Mouse (Mus musculus) embryonic facial prominence, embryonic 10.5 days (tissue): ENCODE measurements around the gene Pecam1. TPM values are rescaled to one million over a fixed set of nuclear protein-coding genes. Genes with fewer than 3 reads are reported as not detected.
"Not testable (repeated sequence)": the region's sequence is repeated elsewhere in the genome, so short reads cannot be mapped to it uniquely, and the experiment has no call there.

Experiments used
- DNase-seq: peaks from one replicate; pipeline ENCODE4 v3.0.0-alpha.2; 2017; ENCODE audit warnings: low spot score
- H3K27ac ChIP-seq: fragments of 300-500 bp; sonication (generic); replicated peaks from 2 replicates; pipeline ENCODE4 v1.5.1; 2016; ENCODE audit warnings: mild to moderate bottlenecking
- H3K27me3 ChIP-seq: fragments of 300-500 bp; sonication (generic); replicated peaks from 2 replicates; pipeline ENCODE4 v1.6.1; 2016; ENCODE audit warnings: low read depth, mild to moderate bottlenecking; ENCODE audit not compliant: poor library complexity, severe bottlenecking
- H3K36me3 ChIP-seq: fragments of 300-500 bp; sonication (generic); replicated peaks from 2 replicates; pipeline ENCODE4 v1.6.1; 2016; ENCODE audit warnings: mild to moderate bottlenecking, moderate library complexity
- H3K4me1 ChIP-seq: fragments of 300-500 bp; sonication (generic); 2 replicates; pipeline ENCODE4 v1.6.1; 2016
- H3K4me3 ChIP-seq: fragments of 300-500 bp; sonication (generic); 2 replicates; pipeline ENCODE4 v1.5.1; 2016; ENCODE audit warnings: mild to moderate bottlenecking, moderate library complexity
- H3K9me3 ChIP-seq: fragments of 300-500 bp; sonication (generic); 2 replicates; pipeline ENCODE4 v1.6.1; 2016; ENCODE audit warnings: mild to moderate bottlenecking
- WGBS: fragments of 180-500 bp; shearing (Covaris S2); methylation state at CpG from one replicate; pipeline ENCODE4 v1.1.7; 2016; 5-methylcytosine and 5-hydroxymethylcytosine counted together
- polyA plus RNA-seq: library from polyadenylated mRNA; unstranded; fragments of >200 nt; fragmentation: Nextera tagmentation; extraction: Ambion mirVana; gene quantifications from 2 replicates; pipeline ENCODE4 v1.2.1, GENCODE M21; 2016

Pecam1 gene
- polyA plus RNA-seq, 1 experiment from 2014 or later: 20.8 TPM

DNA sequence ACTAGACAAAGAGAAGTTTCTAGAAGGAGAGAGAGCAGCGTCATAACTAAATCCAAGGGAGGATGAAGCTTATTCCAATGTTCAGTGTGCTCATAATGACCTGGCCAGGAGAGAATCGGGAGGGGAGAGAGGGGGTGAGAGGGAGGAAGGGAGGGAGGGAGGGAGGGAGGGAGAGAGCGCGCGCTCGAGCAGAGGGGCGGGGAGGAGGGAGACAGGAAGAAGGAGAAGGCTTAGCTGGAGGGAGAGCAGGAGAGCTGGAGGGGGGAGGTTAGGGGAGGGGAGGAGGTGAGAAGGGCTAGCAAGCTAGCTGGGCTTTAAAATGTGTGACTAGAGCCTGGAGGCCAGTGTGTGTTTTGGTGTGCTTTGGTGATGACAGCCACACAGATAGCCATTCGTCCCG, 110.4 kb downstream of the Pecam1 start:
- H3K4me1 ChIP-seq: peaks cover 42% of the 10 kb centered on the region
- peak overlapping the region; percentile 60 for H3K27ac ChIP-seq
- 17% methylated on average over 9 of the region's 9 CpGs for WGBS
- no peaks in the 10 kb centered on the region for H3K36me3 ChIP-seq
- H3K27me3 ChIP-seq: peaks cover 19% of the 10 kb centered on the region
- DNase-seq: peak; percentile 52
- H3K9me3 ChIP-seq: no peaks in the 10 kb centered on the region
- peak overlapping the region; percentile 5; the same call in 1 of the 2 replicates for H3K4me3 ChIP-seq

DNA sequence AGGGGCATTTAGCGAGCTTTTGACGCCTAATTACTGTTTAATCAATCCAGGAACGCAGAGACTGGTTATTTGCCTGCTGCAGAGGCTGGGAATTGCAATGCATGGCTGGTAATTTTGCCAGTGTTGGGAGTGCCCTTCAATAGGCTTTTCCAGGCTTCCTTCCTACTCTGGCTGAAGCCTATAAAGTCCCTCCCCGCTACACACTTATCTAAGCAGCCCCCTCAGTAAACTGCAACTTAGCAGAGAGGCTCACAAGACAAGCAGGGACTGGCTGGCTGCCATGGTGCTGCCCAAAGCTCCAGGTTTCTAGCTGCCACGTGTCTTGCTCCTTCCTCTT, 111.1 kb downstream of the Pecam1 start:
- Histone ChIP-seq H3K36me3 (no peaks in the 10 kb centered on the region), H3K27me3 (peaks cover 19% of the 10 kb centered on the region), H3K9me3 (no peaks in the 10 kb centered on the region), H3K4me1 (peaks cover 42% of the 10 kb centered on the region), H3K27ac (peak overlapping the region; percentile 60; the same call in 1 of the 2 replicates), H3K4me3 (no peak overlapping the region)
- 21% methylated on average over 5 of the region's 5 CpGs for WGBS
- DNase-seq: no peak

DNA sequence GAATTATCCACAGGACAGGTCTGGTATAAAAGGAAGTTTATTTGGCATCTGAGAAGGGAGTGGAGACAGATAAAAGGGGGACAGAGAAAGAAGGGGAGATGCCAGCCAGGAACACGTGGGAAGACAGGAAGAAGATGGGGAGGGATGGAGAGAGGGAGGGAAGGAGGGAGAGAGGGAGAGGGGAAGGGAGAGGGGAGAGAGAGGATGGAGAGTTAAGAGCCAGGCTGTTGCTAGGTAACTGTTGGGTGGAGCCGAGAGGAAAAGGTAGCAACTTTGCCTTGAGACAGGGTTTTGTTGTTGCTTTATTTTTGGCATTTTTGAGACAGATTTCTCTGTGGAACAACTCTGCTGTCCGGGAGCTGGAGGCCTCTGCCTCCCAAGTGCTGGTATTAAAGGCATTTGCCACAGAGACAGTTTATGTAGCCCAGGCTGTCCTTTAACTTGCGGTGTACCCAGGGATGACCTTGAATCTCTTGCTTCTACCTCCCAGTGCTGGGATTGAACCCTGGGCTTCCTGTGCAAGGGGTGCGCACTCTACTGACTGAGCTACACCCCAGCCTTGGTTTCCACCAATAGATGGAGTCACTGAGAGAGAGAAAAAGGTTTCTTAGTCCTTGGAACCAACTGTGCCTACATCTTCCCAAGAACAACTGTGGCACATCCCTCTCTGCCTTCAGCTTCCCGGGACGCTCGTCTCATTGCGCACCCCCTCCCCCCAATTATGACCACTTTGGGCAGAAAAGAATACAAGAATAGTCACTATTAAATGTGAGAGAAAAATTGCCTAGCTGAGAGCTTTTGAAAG, 111.7 kb downstream of the Pecam1 start:
- Histone ChIP-seq H3K27me3 (peaks cover 19% of the 10 kb centered on the region), H3K27ac (no peak overlapping the region; the same call in 1 of the 2 replicates), H3K36me3 (no peaks in the 10 kb centered on the region), H3K4me3 (no peak overlapping the region), H3K9me3 (no peaks in the 10 kb centered on the region), H3K4me1 (peaks cover 42% of the 10 kb centered on the region)
- DNase-seq: no peak
- 29% methylated on average over 9 of the region's 9 CpGs for WGBS

DNA sequence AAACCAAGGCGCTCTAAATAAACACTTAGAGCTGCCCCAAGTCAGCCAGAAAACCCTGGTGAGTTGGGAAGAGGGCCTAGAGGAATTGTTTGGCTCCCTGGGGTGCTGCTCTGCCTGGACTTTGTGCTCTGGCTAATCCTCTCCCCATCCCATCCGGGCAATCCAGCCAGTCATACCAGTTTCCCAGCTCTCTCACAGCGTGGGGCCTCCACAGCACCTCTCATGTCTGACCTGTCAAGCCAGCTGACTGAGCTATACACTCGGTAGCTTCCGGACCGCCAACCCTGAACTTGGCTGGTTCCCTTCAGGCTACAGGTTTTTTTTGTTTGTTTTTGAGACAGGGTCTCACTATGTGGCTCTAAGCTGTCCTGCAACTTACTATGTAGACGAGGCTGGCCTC, 112.7 kb downstream of the Pecam1 start:
- Histone ChIP-seq H3K36me3 (no peaks in the 10 kb centered on the region), H3K4me1 (peaks cover 42% of the 10 kb centered on the region), H3K27ac (no peak overlapping the region; the same call in 1 of the 2 replicates), H3K4me3 (no peak overlapping the region), H3K27me3 (peaks cover 19% of the 10 kb centered on the region), H3K9me3 (peaks cover 8% of the 10 kb centered on the region)
- WGBS: 6% methylated on average over 7 of the region's 7 CpGs
- DNase-seq: peak; percentile 57

DNA sequence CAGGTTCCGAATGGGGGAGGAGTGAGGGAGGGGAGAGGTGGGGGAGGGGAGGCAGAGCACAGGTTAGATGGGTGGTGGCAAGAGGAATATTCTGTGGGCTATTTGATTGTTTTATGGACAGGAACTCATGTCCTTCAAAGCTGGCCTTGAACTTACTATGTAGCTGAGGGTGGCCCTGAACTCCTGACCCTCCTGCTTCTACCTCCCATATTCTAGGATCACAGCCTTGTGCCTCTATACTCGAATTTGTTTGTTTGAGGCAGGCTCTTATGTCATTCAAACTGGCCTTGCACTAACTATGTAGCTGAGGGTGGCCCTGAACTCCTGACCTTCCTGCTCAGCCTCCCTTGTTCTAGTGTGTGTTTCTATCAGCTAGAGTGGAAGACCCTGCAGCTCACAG, 114.5 kb downstream of the Pecam1 start:
- H3K4me3 ChIP-seq: no peak overlapping the region
- no peak overlapping the region for H3K27ac ChIP-seq
- H3K9me3 ChIP-seq: peaks cover 16% of the 10 kb centered on the region
- 67% methylated on average over 2 of the region's 2 CpGs for WGBS
- H3K36me3 ChIP-seq: no peaks in the 10 kb centered on the region
- DNase-seq: no peak
- H3K27me3 ChIP-seq: peaks cover 19% of the 10 kb centered on the region
- H3K4me1 ChIP-seq: peaks cover 37% of the 10 kb centered on the region

DNA sequence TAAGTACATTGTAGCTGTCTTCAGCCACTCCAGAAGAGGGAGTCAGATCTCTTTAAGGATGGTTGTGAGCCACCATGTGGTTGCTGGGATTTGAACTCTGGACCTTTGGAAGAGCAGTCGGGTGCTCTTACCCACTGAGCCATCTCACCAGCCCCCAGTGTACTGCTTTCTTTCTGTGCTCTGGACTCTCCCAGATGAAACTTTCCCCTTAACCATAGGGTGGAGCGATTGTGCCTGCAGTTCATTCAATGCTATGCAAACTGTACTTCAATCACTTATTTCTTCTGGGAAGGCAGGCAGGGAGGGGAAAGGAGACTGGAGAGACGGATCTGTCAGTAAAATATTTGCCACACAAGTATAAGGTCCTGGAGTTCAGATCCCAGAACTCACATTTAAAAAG, 116.3 kb downstream of the Pecam1 start:
- not testable (repeated sequence) for DNase-seq, H3K4me3 ChIP-seq, H3K27me3 ChIP-seq, H3K36me3 ChIP-seq, H3K27ac ChIP-seq
- WGBS: 92% methylated on average over 3 of the region's 3 CpGs
- peaks cover 23% of the 10 kb centered on the region for H3K4me1 ChIP-seq
- peaks cover 16% of the 10 kb centered on the region for H3K9me3 ChIP-seq

DNA sequence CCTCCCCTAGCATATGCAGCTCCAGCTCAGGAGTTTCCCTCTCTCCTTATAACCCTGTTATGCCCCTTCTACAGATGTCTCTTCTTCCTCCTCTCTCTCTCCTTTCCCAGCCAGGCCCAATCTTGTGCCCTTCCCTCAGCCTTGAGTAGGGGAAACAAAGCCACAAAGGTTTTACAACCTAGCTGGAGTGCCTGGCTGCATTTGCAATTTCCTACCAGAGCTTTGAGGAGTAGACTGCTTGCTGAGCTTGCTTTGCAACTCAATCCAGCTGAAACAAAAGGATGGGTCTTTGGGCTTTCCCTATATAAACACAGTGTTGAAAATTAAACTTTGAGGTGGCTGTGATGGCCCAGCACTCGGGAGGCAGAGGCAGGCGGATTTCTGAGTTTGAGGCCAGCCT, 117.0 kb downstream of the Pecam1 start:
- 0 out of 2 replicates have a peak, but pooled peaks cover 1% of the 10 kb centered on the region for H3K27me3 ChIP-seq
- peaks cover 16% of the 10 kb centered on the region for H3K9me3 ChIP-seq
- H3K4me1 ChIP-seq: peaks cover 19% of the 10 kb centered on the region
- no peaks in the 10 kb centered on the region for H3K36me3 ChIP-seq
- H3K27ac ChIP-seq: no peak overlapping the region
- 84% methylated on average over 2 of the region's 2 CpGs for WGBS
- DNase-seq: no peak
- no peak overlapping the region for H3K4me3 ChIP-seq

DNA sequence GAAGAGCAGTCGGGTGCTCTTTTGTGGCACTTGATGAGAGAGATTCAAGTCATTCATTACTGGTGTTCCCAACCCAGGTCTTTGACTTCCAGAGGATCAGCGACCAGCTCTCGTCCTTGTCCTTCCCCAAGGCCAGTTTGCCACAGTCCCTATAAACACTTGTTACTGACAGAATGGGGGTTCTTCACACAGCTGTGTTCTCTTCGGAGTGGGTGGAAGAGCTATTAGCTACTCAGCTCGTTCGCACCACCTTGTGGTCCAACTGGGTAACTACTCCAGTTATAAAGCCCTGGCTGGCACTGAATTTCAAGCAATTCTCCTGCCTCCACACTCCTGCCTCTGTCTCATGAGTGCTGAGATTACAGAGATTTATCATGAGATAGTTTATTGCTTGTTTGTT, 122.7 kb downstream of the Pecam1 start:
- H3K9me3 ChIP-seq: peaks cover 7% of the 10 kb centered on the region
- H3K27ac ChIP-seq: no peak overlapping the region
- 0 out of 2 replicates have a peak, but pooled peaks cover 6% of the 10 kb centered on the region for H3K4me1 ChIP-seq
- WGBS: 23% methylated on average over 6 of the region's 6 CpGs
- H3K27me3 ChIP-seq: no peaks in the 10 kb centered on the region
- DNase-seq: peak; percentile 75
- H3K36me3 ChIP-seq: no peaks in the 10 kb centered on the region
- no peak overlapping the region for H3K4me3 ChIP-seq

DNA sequence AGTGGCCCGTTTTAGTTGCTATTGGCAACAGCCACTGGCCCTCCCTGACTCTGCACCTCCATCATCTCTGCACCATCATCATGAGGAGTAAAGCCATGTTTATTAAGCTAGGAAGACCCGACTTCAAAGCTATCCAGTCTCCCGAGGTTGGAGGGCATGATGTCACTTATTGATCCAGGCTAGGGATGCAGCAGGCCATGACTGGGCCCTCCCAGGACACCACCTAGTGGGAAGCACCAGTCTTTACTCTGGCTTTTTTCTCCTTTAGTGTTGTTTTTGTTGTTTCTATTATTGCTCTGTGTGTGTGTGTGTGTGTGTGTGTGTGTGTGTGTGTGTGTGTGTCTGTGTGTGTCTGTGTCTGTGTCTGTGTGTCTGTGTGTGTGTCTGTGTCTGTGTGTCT, 124.9 kb downstream of the Pecam1 start:
- no peaks in the 10 kb centered on the region for H3K27me3 ChIP-seq
- no peaks in the 10 kb centered on the region for H3K9me3 ChIP-seq
- H3K4me1 ChIP-seq: 0 out of 2 replicates have a peak, but pooled peaks cover 13% of the 10 kb centered on the region
- no peaks in the 10 kb centered on the region for H3K36me3 ChIP-seq
- 68% methylated on average over 3 of the region's 3 CpGs for WGBS
- H3K4me3 ChIP-seq: no peak overlapping the region
- H3K27ac ChIP-seq: no peak overlapping the region
- DNase-seq: no peak

DNA sequence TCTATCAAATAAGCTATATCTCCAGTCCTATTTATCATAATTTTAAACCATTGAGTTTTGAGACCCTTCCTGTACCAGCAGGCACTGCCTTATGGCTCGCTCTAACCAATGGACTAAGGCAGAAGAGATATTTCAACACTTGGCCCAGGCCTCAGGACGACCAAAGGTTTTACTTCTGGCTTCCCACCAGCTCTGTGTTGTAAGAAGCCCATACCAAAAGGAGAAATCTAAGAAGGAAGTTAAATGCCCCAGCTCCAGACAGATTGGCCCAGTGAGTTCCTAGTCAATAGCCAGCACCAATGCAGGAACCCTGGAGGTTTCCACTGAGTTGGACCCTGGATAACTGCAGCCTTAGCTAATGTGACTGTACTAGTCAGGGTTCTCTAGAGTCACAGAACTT, 126.8 kb downstream of the Pecam1 start:
- Histone ChIP-seq H3K9me3 (no peaks in the 10 kb centered on the region), H3K4me3 (no peak overlapping the region), H3K27ac (no peak overlapping the region), H3K27me3 (no peaks in the 10 kb centered on the region), H3K36me3 (no peaks in the 10 kb centered on the region), H3K4me1 (peaks cover 21% of the 10 kb centered on the region)
- 83% methylated on average over 2 of the region's 2 CpGs for WGBS
- DNase-seq: no peak

DNA sequence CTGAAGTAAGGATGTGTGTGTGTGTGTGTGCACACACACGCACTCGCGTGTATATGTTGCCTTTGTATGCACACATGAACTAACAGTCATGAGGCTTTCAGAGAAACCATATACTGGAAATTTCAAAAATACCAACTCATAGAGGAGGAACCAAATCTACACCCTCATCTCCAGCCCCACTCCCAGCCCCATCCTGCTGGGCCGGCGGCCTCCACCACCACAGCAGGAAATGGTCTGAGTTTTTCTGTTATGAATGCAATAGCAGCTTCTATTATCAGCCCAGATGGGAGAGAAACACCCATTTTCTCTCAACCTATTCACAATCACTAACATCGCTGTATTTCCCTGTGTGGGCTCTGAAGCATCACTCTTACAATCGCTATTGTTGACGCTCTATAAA, 128.4 kb downstream of the Pecam1 start:
- peaks cover 19% of the 10 kb centered on the region for H3K4me1 ChIP-seq
- no peak overlapping the region for H3K27ac ChIP-seq
- H3K9me3 ChIP-seq: no peaks in the 10 kb centered on the region
- no peak overlapping the region for H3K4me3 ChIP-seq
- H3K36me3 ChIP-seq: no peaks in the 10 kb centered on the region
- WGBS: 89% methylated on average over 8 of the region's 8 CpGs
- H3K27me3 ChIP-seq: no peaks in the 10 kb centered on the region
- DNase-seq: no peak

DNA sequence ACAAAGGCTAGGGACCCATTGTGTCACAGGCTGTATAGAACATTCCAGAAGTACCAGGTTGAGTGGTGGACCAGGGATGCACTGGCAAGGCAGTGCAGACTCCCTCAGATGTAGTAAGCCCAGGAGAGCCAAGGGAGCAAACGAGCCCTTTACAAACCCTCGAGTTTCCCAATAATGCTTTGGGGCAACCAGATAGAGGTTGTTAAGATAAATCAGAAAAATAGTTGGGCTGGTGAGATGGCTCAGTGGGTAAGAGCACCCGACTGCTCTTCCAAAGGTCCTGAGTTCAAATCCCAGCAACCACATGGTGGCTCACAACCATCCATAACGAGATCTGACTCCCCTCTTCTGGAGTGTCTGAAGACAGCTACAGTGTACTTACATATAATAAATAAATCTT, 131.7 kb downstream of the Pecam1 start:
- peaks cover 18% of the 10 kb centered on the region for H3K4me1 ChIP-seq
- DNase-seq, H3K4me3 ChIP-seq, H3K27ac ChIP-seq, H3K27me3 ChIP-seq, H3K36me3 ChIP-seq, H3K9me3 ChIP-seq: not testable (repeated sequence)
- WGBS: 90% methylated on average over 4 of the region's 4 CpGs

DNA sequence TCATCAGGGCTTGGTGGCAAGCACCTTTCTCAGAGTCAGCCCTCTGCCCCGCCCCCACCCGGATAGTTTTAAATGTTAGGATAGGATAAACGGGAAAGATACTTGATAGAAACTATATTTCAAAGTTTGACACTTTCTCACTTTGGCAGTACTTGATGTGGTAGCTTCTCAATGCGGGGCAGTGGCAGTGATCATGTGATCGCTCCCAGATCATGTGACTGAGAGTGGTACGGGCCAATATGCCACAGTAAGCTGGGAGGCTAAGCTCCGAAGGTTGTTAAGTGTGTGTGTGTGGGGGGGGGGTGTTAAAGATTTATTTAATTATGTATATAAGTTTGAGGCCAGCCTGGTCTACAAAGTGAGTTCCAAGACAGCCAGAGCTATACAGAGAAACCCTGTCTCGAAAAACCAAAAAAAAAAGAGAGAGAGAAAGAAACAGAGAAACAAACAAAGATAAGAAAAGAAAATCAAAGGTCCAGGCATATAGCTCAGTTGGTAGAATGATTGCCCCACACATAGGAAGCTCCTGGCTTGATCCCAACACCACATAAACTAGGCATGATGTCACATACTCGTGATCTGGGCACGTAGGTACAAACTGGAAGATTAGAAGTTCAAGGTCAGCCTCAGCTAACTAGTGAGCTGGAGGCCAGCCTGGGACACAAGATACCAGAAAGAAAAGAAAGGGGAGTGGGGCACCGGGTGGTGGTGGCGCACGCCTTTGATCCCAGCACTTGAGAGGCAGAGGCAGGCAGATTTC, 132.4 kb downstream of the Pecam1 start:
- 85% methylated on average over 13 of the region's 13 CpGs for WGBS
- Histone ChIP-seq H3K4me1 (peaks cover 23% of the 10 kb centered on the region), H3K9me3 (no peaks in the 10 kb centered on the region)

More for the DNA sequence above, 132.4 kb downstream of the Pecam1 start:
- Histone ChIP-seq H3K36me3 (no peaks in the 10 kb centered on the region), H3K4me3 (no peak overlapping the region), H3K27ac (no peak overlapping the region), H3K27me3 (no peaks in the 10 kb centered on the region)
- DNase-seq: no peak
